Comparison of ENCODE assay signal across 24 mouse cellular contexts in genomic region chr2:181193044-181193443, GRCm38 (mm10). TPM values are rescaled to one million over a fixed set of nuclear protein-coding genes. Genes with fewer than 3 reads are reported as not detected.
DNase-seq lines count a peak whose midpoint lies in the region; ATAC-seq and TF ChIP-seq lines count a peak whose summit lies in the region.
"Had no signal": no experiment of that assay in that cellular context is flagged by ENCODE, and none has a peak within 500 bp of the region (broad histone marks: within the 10 kb centered on the region; RNA-seq: fewer than 3 reads in every experiment).

No protein-coding gene starts in this region.

- no peak overlapping the region for H3K9ac ChIP-seq in lung, postnatal 0 days (replicated peaks; ENCODE audit: low read depth)
- no peak overlapping the region for H3K9ac ChIP-seq in hindbrain, embryonic 13.5 days
- H3K9ac ChIP-seq: forebrain, embryonic 13.5 days; forebrain, postnatal 0 days; heart, embryonic 12.5 days; hindbrain, embryonic 15.5 days had no signal

- peaks cover 9% of the 10 kb centered on the region; the same call in 1 of the 2 replicates for H3K4me1 ChIP-seq in lung, postnatal 0 days (ENCODE audit: insufficient read depth, low read depth, low read length)
- peaks cover 10% of the 10 kb centered on the region for H3K4me1 ChIP-seq in hindbrain, embryonic 13.5 days (replicated peaks)

- DNase-seq in lung, postnatal 0 days (ENCODE audit: low spot score), result peak; percentile 10
- no peak for DNase-seq in lung, postnatal 4 days
- DNase-seq in A20 (ENCODE audit: low read depth, low spot score), result peak; percentile 84
- DNase-seq in thymus, postnatal 14 days, result no peak
- no peak for DNase-seq in adrenal gland, postnatal 25 days
- DNase-seq: adrenal gland, adult 8-10 months; cerebellum, adult 11-12 months; cerebellum, adult 9-11 months; cerebellum, postnatal 36 days; forebrain, postnatal 0 days; gastrocnemius, postnatal 14 days had no signal

- H3K36me3 ChIP-seq in lung, postnatal 0 days (ENCODE audit: insufficient read depth, low read length), result no peaks in the 10 kb centered on the region
- H3K36me3 ChIP-seq in hindbrain, embryonic 13.5 days, result peaks cover 13% of the 10 kb centered on the region

- ATAC-seq in lung, postnatal 0 days, result no peak
- peak; percentile 50; the same call in 1 of the 2 replicates for ATAC-seq in common myeloid progenitor, adult 5-6 weeks (replicated peaks; ENCODE audit: low read depth, poor library complexity, severe bottlenecking)
- peak; percentile 72 for ATAC-seq in megakaryocyte progenitor cell, adult 5-6 weeks (replicated peaks; ENCODE audit: poor library complexity)
- no peak for ATAC-seq in hindbrain, embryonic 13.5 days (ENCODE audit: low FRiP score)
- ATAC-seq: forebrain, embryonic 13.5 days; forebrain, postnatal 0 days had no signal

- no peak overlapping the region for H3K4me2 ChIP-seq in lung, postnatal 0 days (replicated peaks; ENCODE audit: low read depth, low read length)
- H3K4me2 ChIP-seq in hindbrain, embryonic 13.5 days, result no peak overlapping the region
- H3K4me2 ChIP-seq: forebrain, embryonic 13.5 days; heart, embryonic 12.5 days; hindbrain, embryonic 15.5 days had no signal

- no peak for TF ChIP-seq CTCF in lung, postnatal 0 days (IDR thresholded peaks at IDR 0.05)

- 71% methylated on average over 3 of the region's 3 CpGs for WGBS in lung, postnatal 0 days
- 84% methylated on average over 3 of the region's 3 CpGs for WGBS in hindbrain, embryonic 13.5 days

- TF ChIP-seq EP300 in lung, postnatal 0 days (IDR thresholded peaks at IDR 0.05), result no peak

- no peak overlapping the region for H3K4me3 ChIP-seq in lung, postnatal 0 days (ENCODE audit: low read depth, low read length)
- H3K4me3 ChIP-seq in hindbrain, embryonic 13.5 days, result no peak overlapping the region
- H3K4me3 ChIP-seq: embryonic facial prominence, embryonic 10.5 days; forebrain, embryonic 13.5 days; heart, embryonic 12.5 days; hindbrain, embryonic 10.5 days; hindbrain, embryonic 15.5 days had no signal

- no peaks in the 10 kb centered on the region for H3K27me3 ChIP-seq in lung, postnatal 0 days (replicated peaks; ENCODE audit: insufficient read depth, low read length)
- no peaks in the 10 kb centered on the region for H3K27me3 ChIP-seq in hindbrain, embryonic 13.5 days
- H3K27me3 ChIP-seq: forebrain, embryonic 13.5 days; hindbrain, embryonic 15.5 days had no signal

- no peak overlapping the region for H3K27ac ChIP-seq in lung, postnatal 0 days (ENCODE audit: low read length)
- no peak overlapping the region for H3K27ac ChIP-seq in hindbrain, embryonic 13.5 days
- H3K27ac ChIP-seq: embryonic facial prominence, embryonic 10.5 days; forebrain, embryonic 13.5 days; hindbrain, embryonic 10.5 days; hindbrain, embryonic 15.5 days had no signal

- no peaks in the 10 kb centered on the region for H3K9me3 ChIP-seq in lung, postnatal 0 days (ENCODE audit: low read length)
- H3K9me3 ChIP-seq in hindbrain, embryonic 13.5 days, result no peaks in the 10 kb centered on the region
- H3K9me3 ChIP-seq: embryonic facial prominence, embryonic 10.5 days; forebrain, embryonic 13.5 days; G1E; heart, embryonic 12.5 days; hindbrain, embryonic 10.5 days; hindbrain, embryonic 15.5 days had no signal

RNA-seq across cellular contexts. Expression of gene Ppdpf, which starts 6.0 kb away (rescaled TPM):
- 261 and 262 TPM in 2 replicates for polyA plus RNA-seq in lung, postnatal 0 days (2015; fragmentation: Nextera tagmentation; extraction: Ambion mirVana)
- 70.0 and 92.5 TPM in 2 replicates for total RNA-seq in common myeloid progenitor, adult 5-6 weeks (2017)
- total RNA-seq in megakaryocyte progenitor cell, adult 5-6 weeks (2015), result 85.7 and 109 TPM in 2 replicates
- total RNA-seq in megakaryocyte progenitor cell, adult 5-6 weeks (2017), result 68.8 and 73.0 TPM in 2 replicates
- 444 TPM in 2 replicates for polyA plus RNA-seq in hindbrain, embryonic 13.5 days (2015; fragmentation: Nextera tagmentation; extraction: Ambion mirVana)
- 79.5 and 82.6 TPM in 2 replicates for total RNA-seq in adrenal gland, postnatal 25 days (2021)

RNA-seq across cellular contexts. Expression of gene Ptk6, which starts 9.5 kb away (rescaled TPM):
- 0.23 and 0.25 TPM in 2 replicates for polyA plus RNA-seq in lung, postnatal 0 days (2015; fragmentation: Nextera tagmentation; extraction: Ambion mirVana)
- not detected in 2 replicates for total RNA-seq in common myeloid progenitor, adult 5-6 weeks (2017)
- total RNA-seq in megakaryocyte progenitor cell, adult 5-6 weeks (2015), result not detected in 2 replicates
- total RNA-seq in megakaryocyte progenitor cell, adult 5-6 weeks (2017), result not detected in 2 replicates
- not detected in 2 replicates for polyA plus RNA-seq in hindbrain, embryonic 13.5 days (2015; fragmentation: Nextera tagmentation; extraction: Ambion mirVana)
- not detected in 2 replicates for total RNA-seq in adrenal gland, postnatal 25 days (2021)
- total RNA-seq: forebrain, postnatal 0 days; gastrocnemius, adult 18-20 months; gastrocnemius, postnatal 14 days; heart, adult 8-10 months; heart, postnatal 25 days had no signal
- polyA plus RNA-seq: embryonic facial prominence, embryonic 10.5 days; forebrain, embryonic 13.5 days; forebrain, postnatal 0 days; G1E; heart, embryonic 12.5 days; hindbrain, embryonic 10.5 days; hindbrain, embryonic 15.5 days had no signal

RNA-seq across cellular contexts. Expression of gene Srms, which starts 19.9 kb away (rescaled TPM):
- 2.5 and 2.6 TPM in 2 replicates for polyA plus RNA-seq in lung, postnatal 0 days (2015; fragmentation: Nextera tagmentation; extraction: Ambion mirVana)
- not detected in 2 replicates for total RNA-seq in common myeloid progenitor, adult 5-6 weeks (2017)
- not detected in 2 replicates for total RNA-seq in megakaryocyte progenitor cell, adult 5-6 weeks (2015)
- not detected in 2 replicates for total RNA-seq in megakaryocyte progenitor cell, adult 5-6 weeks (2017)
- 0.19 and 0.25 TPM in 2 replicates for polyA plus RNA-seq in hindbrain, embryonic 13.5 days (2015; fragmentation: Nextera tagmentation; extraction: Ambion mirVana)
- 0.58 TPM in 1 of 2 replicates, not detected in the other for total RNA-seq in adrenal gland, postnatal 25 days (2021)
- polyA plus RNA-seq: G1E; hindbrain, embryonic 10.5 days had no signal

RNA-seq across cellular contexts. Expression of gene Fndc11, which starts 26.8 kb away (rescaled TPM):
- 0.86 and 0.91 TPM in 2 replicates for polyA plus RNA-seq in lung, postnatal 0 days (2015; fragmentation: Nextera tagmentation; extraction: Ambion mirVana)
- total RNA-seq in common myeloid progenitor, adult 5-6 weeks (2017), result not detected in 2 replicates
- total RNA-seq in megakaryocyte progenitor cell, adult 5-6 weeks (2015), result not detected in 2 replicates
- not detected in 2 replicates for total RNA-seq in megakaryocyte progenitor cell, adult 5-6 weeks (2017)
- polyA plus RNA-seq in hindbrain, embryonic 13.5 days (2015; fragmentation: Nextera tagmentation; extraction: Ambion mirVana), result 0.19 TPM in 1 of 2 replicates, not detected in the other
- 0.43 and 0.67 TPM in 2 replicates for total RNA-seq in adrenal gland, postnatal 25 days (2021)
- total RNA-seq: forebrain, postnatal 0 days; G1E; gastrocnemius, adult 18-20 months; gastrocnemius, postnatal 14 days; heart, adult 8-10 months; heart, postnatal 25 days had no signal
- polyA plus RNA-seq: embryonic facial prominence, embryonic 14.5 days; G1E; heart, embryonic 12.5 days had no signal

RNA-seq across cellular contexts. Expression of gene Eef1a2, which starts 36.2 kb away (rescaled TPM):
- polyA plus RNA-seq in lung, postnatal 0 days (2015; fragmentation: Nextera tagmentation; extraction: Ambion mirVana), result 0.14 and 0.20 TPM in 2 replicates
- total RNA-seq in common myeloid progenitor, adult 5-6 weeks (2017), result not detected in 2 replicates
- total RNA-seq in megakaryocyte progenitor cell, adult 5-6 weeks (2015), result not detected in 2 replicates
- not detected in 2 replicates for total RNA-seq in megakaryocyte progenitor cell, adult 5-6 weeks (2017)
- 6.4 and 6.7 TPM in 2 replicates for polyA plus RNA-seq in hindbrain, embryonic 13.5 days (2015; fragmentation: Nextera tagmentation; extraction: Ambion mirVana)
- total RNA-seq in adrenal gland, postnatal 25 days (2021), result 38.2 and 49.3 TPM in 2 replicates
- polyA plus RNA-seq: G1E had no signal

Comparison
In these comparisons a context has a peak if more than half of its experiments do, and no peak if none do; other contexts are left out.
1. DNase-seq: peak in lung, postnatal 0 days (single experiment) and A20 (single experiment); none in lung, postnatal 4 days (0 of 2), thymus, postnatal 14 days (single experiment) and adrenal gland, postnatal 25 days (single experiment).
2. ATAC-seq: peak in common myeloid progenitor, adult 5-6 weeks (single experiment) and megakaryocyte progenitor cell, adult 5-6 weeks (single experiment); none in lung, postnatal 0 days (single experiment) and hindbrain, embryonic 13.5 days (single experiment).